Mouse (Mus musculus) cortical plate, adult 2 months (tissue): ENCODE measurements around the gene Katnb1. TPM values are rescaled to one million over a fixed set of nuclear protein-coding genes. Genes with fewer than 3 reads are reported as not detected.

Experiments
- H3K27ac ChIP-seq: fragments of 200-500 bp; 2 replicates; pipeline ENCODE4 v1.5.1; 2012; ENCODE audit warnings: low read length, control low read depth, inconsistent platforms; ENCODE audit not compliant: insufficient read depth
- H3K4me1 ChIP-seq: fragments of 200-500 bp; 2 replicates; pipeline ENCODE4 v1.6.1; 2011; ENCODE audit warnings: low read length; ENCODE audit not compliant: control insufficient read depth, insufficient read depth
- H3K4me3 ChIP-seq: fragments of 200-500 bp; 2 replicates; pipeline ENCODE4 v1.5.1; 2011; ENCODE audit warnings: mild to moderate bottlenecking, low read length, control low read depth; ENCODE audit not compliant: insufficient read depth
- CTCF ChIP-seq: fragments of 200-500 bp; IDR thresholded peaks from 2 replicates; pipeline ENCODE4 v1.5.1; 2011; ENCODE audit warnings: mild to moderate bottlenecking, control low read depth, low read length; ENCODE audit not compliant: insufficient read depth; ENCODE audit errors: extremely low read depth
- POLR2A ChIP-seq: fragments of 200-500 bp; IDR thresholded peaks from 2 replicates; pipeline ENCODE4 v1.6.1; 2011; ENCODE audit warnings: mild to moderate bottlenecking, low read length, control low read depth; ENCODE audit not compliant: insufficient read depth; ENCODE audit errors: extremely low read depth
- polyA plus RNA-seq: library from polyadenylated mRNA; depleted of rRNA; stranded (reverse); fragments of >200 nt; gene quantifications from 2 replicates; pipeline ENCODE4 v1.2.3, GENCODE M21; 2012

The Katnb1 gene
- polyA plus RNA-seq, 1 experiment = 49.1 TPM

DNA sequence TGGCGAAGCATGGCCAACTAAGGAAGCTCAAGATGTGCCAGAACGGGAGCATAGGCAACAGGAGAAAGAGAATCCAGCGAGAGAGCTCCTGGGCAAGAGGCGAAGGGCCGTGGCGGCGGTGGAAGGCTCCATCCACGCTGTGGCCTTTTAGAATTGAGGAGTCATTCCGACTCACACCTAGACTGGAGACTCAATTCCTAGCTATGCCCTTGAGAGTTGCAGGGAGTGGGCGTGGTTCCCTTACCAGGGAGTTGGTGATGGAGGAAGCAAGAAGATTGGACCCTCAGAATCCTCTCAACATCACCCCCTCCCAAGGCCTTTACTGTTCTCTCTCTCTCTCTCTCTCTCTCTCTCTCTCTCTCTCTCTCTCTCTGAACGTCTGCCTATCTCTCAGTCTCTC, 664 bp downstream of the Katnb1 start:
- Histone ChIP-seq H3K4me1 (peaks cover 4% of the 10 kb centered on the region), H3K4me3 (peak overlapping the region; percentile 61), H3K27ac (no peak overlapping the region)
- TF ChIP-seq CTCF = no peak
- no peak for TF ChIP-seq POLR2A

DNA sequence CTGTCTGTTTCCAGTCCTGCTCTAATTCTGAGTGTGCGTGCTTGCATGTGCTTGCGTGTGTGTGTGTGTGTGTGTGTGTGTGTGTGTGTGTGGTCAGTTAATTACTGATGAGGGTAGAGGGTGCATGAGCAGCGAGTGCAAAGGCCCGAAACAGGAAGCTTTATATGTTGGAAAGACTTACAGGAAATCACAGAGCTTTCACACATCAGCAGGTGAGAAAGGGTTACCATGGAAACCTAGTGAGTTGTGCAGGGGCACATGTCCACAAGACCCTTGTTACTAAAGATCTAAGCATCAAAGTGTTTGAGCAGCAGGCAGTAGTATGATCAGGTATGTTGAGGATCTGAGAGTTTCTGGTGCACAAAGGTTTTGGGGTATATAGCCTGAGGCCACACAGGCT, 3.3 kb downstream of the Katnb1 start:
- H3K27ac ChIP-seq = no peak overlapping the region

DNA sequence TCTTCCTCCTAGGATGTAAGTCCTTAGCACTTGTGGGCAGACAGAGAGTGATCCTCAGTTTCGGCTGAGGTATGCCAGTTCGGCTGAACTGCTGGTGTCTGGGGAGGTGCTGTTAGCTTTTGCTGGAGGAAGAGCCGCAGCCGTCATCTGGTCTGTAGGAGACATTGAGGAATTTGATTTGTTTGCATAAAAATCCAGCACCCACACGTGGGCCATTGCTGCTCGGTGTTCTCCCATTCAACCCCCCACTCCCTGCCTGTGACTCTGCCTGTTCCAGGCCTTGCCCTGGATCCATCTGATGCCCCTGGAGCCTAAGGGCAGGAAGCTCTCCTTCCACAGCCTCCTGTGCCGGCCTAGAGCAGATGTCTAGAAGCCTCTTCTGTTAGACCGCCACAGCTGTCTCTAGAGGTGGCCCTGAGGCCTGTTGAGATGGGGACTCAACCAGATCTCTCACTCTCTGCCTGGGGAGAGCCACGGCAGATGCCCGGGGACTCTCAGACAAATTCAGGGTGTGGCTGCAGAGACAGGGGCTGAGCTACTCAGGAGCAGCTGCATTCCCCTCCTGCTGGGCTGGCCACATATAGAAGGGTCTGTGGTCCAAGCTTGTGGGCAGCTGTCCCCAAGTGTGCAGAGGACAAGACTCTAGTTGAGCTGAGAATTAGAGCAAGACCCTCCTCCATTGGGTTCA, 3.9 kb downstream of the Katnb1 start:
- Histone ChIP-seq H3K4me3 (no peak overlapping the region), H3K27ac (no peak overlapping the region), H3K4me1 (peaks cover 4% of the 10 kb centered on the region)
- TF ChIP-seq POLR2A = no peak
- no peak for TF ChIP-seq CTCF

More for the DNA sequence above, 3.3 kb downstream of the Katnb1 start:
- H3K4me3 ChIP-seq = no peak overlapping the region
- no peak for TF ChIP-seq CTCF
- TF ChIP-seq POLR2A = no peak
- H3K4me1 ChIP-seq = peaks cover 4% of the 10 kb centered on the region

DNA sequence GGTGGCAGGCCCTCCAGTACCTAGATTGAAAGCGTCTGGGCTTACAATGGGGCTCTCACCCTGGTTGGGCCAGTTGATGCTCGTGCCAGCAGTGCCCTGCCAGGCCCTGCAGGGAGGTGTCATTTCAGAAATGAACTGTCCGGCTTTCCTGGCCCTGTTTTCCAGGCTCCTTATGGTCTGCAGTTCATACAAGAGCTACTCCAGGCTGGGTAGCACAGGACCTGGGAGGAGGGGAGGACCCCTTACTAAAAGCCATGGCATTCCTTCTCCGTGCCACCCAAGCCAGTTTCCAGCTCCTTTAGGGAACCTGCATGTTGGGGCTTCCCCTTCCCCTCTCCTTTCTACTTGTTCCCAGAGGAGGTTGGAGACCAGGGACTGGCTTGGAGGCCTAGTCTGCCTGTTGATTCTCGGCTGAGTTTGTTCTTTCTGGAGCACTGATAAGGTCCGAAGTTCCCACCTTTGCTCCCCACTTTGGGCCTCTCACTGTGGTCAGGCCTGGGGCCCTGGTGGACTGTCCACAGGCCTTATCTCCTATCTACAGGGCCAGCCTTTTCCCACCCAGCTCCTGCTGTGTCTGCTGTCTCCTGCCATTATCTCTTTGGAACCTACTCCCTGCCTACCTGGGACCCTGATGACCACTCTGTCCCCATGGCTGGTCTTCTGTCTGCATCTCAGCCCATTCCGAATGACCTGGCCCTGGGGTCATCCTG, 4.6 kb downstream of the Katnb1 start:
- no peak overlapping the region for H3K4me3 ChIP-seq
- no peak overlapping the region for H3K27ac ChIP-seq
- TF ChIP-seq POLR2A = no peak
- no peak for TF ChIP-seq CTCF
- H3K4me1 ChIP-seq = peaks cover 4% of the 10 kb centered on the region

DNA sequence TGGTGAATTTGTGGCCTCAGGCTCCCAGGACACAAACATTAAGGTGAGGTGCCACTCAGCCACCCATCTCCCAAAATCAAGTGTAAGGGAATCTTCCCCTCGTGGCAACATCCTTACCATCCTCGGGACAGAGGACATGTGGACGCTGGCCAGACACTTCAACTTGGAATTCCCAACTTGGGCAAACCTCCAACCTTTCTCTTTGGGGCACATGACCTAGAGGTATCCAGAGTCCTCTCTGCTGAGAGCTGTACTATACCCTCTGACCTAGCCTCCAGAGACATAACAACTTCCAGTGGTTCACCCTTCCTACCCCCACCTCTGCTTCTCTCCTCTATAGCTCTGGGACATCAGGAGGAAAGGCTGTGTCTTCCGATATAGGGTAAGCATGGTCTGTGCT, 12.6 kb downstream of the Katnb1 start:
- Histone ChIP-seq H3K27ac (no peak overlapping the region), H3K4me1 (no peaks in the 10 kb centered on the region), H3K4me3 (no peak overlapping the region)
- TF ChIP-seq CTCF (no peak), POLR2A (no peak)

DNA sequence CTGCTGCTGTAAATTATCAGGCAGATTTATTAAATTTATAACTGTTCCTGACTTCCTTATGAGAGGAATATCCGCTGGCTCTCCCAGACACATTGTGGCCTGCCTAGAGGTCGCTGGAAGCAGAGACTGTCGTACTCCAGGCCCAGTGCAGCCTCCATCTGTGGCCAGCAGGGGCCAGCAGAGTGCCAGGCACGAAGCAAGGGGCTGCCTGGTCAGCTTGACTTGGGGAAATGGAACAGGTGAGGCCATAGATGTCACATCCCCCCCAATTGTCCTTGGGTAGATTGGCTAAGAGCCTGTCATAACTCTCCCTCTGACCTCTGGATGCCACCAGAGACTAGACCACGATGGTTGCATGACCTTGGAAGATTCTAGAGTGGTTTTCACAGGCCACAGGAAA, 18.0 kb downstream of the Katnb1 start:
- no peaks in the 10 kb centered on the region for H3K4me1 ChIP-seq
- H3K4me3 ChIP-seq = no peak overlapping the region
- TF ChIP-seq POLR2A = no peak
- TF ChIP-seq CTCF = peak; percentile 84
- H3K27ac ChIP-seq = no peak overlapping the region

DNA sequence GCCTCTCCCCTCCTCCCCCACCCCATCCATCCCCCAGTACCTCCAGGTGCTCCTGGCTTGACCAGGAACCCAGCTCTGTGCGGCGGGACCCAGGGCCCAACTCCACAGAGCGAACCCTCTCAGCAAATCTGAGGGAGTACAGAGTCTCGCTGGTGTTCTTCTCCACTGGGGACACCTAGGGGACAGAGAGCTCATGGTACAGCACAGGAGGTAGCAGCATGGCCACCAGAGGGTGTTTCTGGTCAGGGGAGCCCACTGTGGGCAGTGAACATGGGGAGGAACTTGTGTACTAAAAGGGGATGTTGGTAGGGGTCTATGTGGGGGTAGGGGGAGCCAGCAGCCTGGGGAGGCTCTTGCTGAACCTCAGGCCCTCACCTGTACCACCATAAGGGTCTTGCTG, 21.0 kb downstream of the Katnb1 start:
- H3K4me3 ChIP-seq = no peak overlapping the region
- peak; percentile 35; the same call in 1 of the 2 replicates for TF ChIP-seq CTCF
- no peak for TF ChIP-seq POLR2A
- no peak overlapping the region for H3K27ac ChIP-seq
- H3K4me1 ChIP-seq = no peaks in the 10 kb centered on the region

DNA sequence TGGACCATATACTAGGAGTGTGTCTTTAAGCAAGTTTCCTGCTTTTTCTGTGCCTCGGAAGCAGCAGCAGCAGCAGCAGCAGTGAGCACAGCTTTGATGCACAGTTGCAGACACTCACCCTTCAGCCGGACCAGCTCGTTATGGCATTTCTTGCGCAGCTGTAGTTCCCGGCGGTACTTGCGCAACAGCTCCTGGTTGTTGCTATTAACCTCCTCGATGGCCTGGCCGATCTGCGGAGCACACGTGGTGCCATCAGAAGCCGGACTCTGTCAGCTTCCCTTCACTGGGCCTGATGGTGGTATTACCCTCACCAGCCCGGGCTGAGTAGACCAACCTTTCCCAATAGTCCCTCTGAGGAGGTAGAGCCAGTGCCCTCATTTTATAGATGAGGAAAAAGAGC, 26.3 kb downstream of the Katnb1 start:
- Histone ChIP-seq H3K4me3 (no peak overlapping the region), H3K27ac (no peak overlapping the region), H3K4me1 (no peaks in the 10 kb centered on the region)
- TF ChIP-seq CTCF (no peak), POLR2A (no peak)

DNA sequence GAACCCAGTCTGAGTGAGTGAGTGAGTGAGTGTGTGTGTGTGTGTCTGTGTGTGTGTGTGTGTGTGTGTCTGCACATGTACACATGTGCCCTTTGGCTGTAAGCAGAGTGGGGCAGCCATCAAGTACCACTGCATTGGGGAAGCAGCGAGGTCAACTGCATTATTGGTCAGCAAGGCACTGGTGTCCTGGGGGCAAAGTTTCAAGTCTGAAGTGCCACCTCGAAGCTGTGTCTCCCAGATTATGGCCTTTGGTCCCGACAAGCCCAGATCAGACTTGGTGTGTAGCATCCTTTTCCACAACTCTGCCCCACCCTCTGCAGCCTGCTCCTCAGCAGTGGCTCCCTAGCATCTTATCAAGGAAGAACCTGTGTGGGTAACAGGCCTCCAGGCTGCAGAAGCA, 31.6 kb downstream of the Katnb1 start:
- no peaks in the 10 kb centered on the region for H3K4me1 ChIP-seq
- no peak overlapping the region for H3K4me3 ChIP-seq
- TF ChIP-seq POLR2A (no peak), CTCF (no peak)
- H3K27ac ChIP-seq = no peak overlapping the region

DNA sequence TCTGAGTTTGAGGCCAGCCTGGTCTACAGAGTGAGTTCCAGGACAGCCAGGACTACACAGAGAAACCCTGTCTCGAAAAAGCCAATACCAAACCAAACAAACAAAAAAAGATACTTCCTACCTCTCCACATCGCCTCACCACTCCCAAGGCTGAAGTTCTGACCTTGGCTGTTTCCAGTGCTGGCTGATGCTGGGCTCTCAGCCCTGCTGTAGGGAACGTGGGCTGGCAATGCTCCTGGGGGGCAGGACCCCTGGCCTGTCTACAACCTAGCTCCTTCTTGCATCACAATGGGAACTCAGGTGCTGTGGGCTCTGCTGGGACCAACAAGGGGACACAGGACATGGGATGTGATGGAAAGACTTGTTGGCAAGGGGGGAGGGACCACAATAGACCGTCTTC, 32.1 kb downstream of the Katnb1 start:
- no peak for TF ChIP-seq POLR2A
- TF ChIP-seq CTCF = no peak
- Histone ChIP-seq H3K4me3 (no peak overlapping the region), H3K27ac (no peak overlapping the region), H3K4me1 (no peaks in the 10 kb centered on the region)
